Mouse (Mus musculus) cerebellum, adult 11-12 months (tissue): ENCODE measurements around the gene Cdc27.
"Not testable (repeated sequence)": the region's sequence is repeated elsewhere in the genome, so short reads cannot be mapped to it uniquely, and the experiment has no call there.

Source experiments
- DNase-seq: peaks from one replicate; pipeline ENCODE4 v3.0.0; 2022

The Cdc27 gene

DNA sequence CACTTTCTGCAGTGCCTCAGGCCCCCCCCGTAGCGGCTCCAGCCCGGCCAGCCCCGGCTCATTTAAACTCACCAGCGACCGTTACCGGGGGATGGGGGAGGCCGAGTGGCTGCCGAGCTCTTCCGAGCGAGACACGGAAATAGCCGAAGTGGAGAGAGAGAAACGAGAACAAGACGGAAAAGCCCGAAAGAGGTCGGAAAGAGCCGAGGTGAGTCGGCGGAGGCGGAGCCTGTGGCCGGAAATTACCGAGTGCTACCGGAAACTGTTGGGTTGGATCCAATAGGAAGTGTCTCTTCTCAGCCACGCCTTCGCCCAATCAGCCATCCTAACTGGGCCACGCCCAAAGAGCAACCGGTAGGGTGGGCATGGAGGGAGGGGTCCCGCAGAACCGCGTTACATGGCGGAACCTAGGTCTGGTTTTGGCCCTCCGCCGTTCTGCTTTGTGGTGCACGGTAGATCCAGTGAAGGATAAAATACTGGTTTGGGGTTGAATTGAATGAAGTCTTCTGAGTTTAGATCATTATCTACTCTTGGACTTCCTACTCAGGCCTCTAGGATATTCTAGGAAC, at the start of gene Cdc27, which contains the start of gene Myl4:
Cdc27 (minus strand) TSS at position 215 of the 569 bp plus-strand sequence.
Myl4 (plus strand) TSS at position 258 of the 569 bp plus-strand sequence.
- peak; percentile 97 for DNase-seq

DNA sequence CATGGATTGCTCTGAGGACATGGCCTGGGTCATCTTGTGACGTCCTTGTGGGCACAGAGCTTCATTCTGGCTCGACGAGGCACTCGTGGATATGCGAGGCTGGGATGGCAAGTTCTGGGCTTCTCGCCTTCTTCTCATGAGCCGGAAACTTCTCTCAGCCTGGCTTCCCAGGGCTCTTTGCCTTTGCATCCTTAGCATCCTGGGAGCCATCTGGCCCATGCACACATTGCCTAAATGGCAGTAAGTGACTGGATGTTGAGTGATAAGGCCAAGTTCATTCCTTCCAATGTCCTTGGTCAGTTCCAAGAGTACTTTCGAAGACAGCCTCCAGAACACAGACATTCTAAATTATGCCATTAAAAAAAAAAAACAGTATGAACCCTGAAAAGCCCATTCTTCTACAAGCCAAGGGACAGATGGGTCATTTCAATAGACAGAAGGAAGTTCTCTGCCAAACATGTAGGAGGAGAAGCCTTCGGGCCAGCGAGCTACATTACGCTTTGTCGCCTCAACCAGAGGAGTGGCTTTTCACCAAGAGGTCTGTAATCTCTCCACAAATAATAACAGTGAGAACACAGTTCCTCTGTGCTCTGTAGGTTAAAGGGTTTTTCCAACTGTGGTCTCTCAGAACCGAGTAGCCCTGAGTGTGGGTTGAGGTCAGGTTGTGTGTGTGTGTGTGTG, 49.0 kb upstream of the Cdc27 start:
- peak; percentile 34 for DNase-seq

DNA sequence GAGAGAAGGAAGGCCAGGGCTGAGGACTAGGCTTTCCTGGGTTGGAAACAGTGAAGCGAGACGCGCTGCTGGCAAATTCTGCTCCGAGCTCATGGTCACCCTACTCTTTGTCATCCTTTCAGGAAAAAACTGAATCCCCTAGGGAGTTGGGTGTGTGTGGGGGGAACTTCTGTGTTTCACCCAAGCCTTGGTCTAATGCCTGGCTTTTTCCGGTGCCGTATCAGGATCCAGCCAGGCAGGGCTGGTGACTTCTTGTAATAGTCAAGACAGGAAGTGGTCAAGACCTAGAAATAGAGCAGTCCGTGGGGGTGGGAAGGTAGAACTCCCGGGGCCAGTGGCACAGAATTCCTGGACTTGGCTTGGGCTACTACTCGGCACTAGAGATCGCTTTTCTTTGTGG, 45.9 kb upstream of the Cdc27 start:
- DNase-seq: no peak

DNA sequence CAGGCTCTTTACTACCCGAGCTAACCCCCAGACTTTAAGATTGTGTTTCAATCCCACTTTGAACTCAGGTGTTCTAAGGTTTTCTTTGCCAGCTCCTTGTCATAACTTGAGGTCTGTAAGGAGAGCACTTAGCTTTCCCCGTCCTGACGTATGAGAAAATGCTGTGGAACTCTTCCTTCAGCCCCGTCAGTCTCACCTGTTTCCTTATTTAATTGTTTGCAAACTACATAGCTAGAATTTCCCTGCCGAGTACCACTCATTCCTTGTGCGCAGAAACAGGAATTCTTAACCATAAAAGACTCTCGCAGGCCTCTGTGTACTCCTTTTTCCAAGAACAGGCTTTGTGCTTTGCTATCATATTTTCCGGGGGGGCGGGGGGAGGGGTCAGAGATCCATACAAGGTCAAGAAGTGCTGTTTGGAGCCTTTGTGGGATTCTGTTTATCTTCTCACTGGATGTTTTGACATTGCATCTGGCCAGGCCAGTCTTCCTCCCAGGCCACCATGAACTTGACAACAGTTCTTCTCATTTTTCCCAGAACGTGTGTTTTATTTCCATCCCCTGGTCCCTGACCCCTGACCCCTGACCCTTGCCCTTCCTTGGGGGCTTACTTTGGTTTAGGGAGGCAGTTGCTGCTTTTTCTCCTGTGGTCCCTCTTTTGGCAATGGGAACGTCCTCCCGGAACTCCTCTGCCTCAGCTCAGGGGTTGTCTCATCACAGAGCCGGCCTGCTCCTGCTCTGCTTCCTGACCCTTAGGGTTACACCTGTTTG, 41.8 kb upstream of the Cdc27 start:
- no peak for DNase-seq

DNA sequence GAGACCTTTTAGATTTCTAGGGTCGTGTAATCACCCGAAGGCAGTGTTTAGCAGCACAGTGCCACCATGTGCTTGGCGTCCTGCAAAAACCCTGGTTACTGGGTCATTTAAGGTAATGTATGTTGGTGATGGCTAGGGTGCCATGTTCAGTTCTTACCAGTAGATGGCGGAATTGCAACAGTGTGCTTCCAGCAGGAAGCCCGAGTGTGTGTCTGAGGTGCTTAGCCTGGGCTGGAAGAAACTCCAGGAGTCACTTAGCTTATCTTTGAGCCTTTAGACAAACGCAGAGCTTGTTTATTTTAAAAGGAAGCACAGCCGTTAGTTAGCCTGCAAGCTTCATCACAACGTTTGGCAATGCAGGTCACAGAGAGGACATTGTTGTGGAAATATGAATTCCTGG, 39.7 kb upstream of the Cdc27 start:
- DNase-seq: peak; percentile 70

DNA sequence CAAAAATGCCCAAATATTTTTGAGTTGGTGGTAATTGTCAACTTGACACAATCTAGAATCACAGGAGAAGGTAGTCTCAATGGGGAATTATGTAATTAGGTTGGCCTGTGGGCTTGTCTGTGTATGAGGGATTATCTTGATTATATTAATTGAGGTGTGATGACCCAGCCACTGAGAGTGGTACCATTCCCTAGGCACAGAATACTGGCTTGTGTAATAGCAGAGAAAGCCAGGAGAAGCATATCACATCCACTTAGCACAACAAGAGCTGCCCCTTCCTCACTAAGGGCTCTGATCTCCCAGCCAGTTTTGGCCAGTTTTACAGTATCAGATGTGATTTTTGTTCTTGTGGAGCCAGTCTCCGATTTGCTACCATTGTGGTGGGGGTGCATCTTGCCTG, 39.1 kb upstream of the Cdc27 start:
- no peak for DNase-seq

DNA sequence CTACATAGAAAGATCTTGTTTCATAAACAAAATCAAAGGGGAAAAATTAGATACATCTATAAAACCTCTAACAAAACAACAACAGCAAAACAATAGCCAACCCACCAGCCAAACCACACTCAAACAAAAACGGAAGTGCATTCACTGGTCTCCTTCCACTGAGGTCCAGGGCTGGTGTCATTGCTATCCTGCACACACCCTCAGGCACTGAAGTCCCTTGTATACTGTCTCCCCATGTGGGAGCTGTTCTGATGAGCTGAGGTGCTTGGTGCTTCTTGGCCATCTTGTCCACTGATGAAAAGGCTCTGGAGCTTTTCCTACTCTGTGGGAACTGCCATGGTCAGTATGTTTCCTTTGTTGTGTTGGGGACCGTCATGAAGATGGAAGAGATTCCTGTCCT, 38.1 kb upstream of the Cdc27 start:
- no peak for DNase-seq

DNA sequence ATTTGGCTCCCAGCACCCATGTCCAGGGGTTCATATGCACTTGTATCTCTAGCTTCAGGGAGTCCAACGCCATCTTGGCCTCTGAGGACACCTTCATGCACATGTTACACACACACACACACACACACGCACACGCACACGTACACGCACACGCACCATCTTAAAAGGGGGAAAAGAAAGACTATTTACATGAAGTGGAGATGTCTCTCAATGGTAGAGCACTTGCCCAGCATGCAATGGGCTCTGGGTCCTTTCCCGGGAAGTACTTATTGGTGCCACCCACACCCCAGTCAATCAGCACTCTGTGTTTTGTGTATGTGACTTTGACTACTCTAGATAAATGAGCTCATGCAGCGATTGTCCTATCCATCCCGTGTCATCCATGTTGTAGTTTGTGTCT, 37.5 kb upstream of the Cdc27 start:
- DNase-seq: no peak

DNA sequence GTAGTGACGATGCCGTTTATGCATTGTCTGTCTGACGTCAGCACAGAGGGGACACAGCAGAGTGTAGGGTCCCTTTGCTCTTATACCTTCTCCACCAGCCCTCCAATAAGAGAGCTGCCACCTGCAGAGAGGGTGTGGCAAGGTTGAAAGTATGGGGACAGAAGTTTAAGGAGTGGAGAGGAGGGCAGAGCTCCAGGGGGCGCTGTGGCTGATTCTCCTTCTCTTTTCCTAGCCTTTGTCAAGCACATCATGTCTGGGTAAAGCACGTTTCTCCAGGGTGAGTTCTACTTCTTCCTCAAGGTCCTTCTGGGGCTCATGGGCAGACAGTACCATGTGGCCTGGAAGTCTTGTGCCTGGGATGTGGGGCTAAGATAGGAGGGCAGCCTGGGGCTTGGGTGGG, 35.1 kb upstream of the Cdc27 start:
- DNase-seq: no peak

DNA sequence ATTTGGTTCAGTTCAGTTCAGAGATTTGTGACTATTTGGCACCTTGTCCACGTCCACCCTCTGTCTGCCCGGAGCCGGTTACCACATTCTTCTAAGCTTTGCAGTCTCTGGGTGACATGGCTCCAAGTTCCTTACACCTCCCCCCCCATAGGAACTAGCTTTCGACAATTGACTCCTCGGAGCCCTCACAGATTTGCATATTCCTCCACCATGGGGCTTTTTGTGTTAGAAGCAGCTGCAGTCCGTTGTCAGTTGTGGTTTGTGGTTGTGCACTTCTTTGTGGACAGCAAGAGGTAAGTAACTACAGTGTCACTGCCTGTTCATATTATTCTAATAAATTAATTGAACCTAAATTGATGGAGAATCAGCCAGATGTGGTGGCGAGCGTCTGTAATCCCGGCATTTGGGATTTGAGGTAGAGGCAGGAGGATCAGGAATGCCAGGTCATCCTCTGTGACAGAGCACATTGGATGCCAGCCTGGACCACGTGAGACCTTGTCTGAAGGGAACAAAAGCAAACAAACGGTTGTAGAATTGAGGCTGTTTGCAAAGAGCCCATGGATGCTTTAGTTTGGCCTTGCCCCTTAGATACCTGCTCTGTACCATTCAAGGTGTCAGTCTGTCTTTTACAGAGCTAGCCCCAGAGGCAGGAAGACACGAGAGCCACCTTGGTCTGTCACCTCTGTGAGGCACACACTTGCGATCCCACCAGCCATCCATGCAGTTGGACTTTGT, 32.4 kb upstream of the Cdc27 start:
- DNase-seq: no peak

DNA sequence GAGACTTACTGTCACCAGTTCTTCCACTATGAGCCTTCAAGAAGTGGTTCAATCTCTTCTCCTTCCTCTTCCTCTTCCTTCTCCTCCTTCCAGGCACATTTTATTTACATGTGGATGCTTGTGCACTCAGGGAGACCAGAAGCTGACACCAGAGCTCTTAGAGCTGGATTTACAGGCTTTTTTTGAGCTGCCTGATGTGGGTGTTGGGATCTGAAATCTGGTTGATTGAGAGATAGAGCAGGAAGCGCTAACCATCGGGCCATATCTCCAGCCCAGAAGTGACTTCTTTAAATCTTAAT, 31.8 kb upstream of the Cdc27 start:
- DNase-seq: no peak

DNA sequence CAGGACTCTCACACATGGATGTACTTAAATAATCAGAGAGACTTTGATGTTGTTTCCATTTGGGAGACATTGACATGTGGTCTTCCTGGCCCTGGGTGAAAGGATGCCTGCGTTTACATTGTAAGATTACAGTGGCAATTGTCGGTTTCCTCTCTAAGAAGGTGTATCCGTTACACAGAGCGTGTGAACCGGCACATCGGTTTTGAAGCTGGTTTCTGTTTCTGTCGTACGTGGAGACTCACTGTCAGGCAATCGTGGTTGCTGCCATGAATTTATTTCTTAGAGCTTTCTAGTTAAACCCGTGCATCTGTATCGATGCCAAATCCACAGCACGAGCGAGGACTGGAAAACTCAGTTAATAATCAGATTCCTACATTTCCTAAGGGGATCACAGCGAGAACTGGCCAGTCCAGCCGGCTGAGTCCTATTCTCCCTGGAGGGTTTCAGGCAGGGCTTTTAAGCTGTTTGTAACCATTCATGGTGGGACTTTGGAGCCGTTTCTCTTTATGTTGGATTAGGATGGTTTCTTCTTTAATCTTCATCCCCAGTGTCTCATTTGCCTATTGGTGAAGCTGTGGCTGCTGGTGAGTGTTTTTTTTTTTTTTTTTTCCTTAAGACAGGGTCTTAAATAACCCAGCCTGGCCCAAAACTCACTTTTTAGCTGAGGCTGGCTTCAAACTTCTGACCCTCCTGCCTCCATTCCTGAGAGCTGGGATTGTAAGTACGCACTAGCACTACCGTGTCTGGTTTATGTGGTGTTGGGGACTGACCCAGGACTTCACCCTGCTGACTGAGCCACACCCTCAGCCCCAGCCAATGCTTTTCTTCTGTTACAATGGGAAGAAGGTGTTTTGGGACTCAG, 31.3 kb upstream of the Cdc27 start:
- DNase-seq: no peak

DNA sequence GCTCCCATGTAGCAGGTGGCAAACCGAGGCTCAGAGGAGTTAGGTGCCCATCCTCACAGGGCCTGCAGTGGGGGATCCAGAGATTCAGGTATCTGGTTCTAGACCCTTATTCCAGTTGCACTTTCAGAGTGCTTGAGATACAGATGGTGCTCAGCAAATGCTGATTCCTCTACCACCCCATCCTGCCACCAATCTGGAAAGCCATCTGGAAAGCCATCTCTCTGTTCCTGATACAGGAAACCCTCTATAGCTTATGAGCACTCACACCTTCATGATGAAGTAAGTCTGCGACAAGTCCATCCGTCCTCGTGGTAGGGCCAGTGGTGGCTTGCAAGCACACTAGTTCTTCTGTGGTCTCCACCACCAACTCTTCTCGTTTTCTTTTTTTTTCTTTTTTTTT, 30.2 kb upstream of the Cdc27 start:
- DNase-seq: no peak

DNA sequence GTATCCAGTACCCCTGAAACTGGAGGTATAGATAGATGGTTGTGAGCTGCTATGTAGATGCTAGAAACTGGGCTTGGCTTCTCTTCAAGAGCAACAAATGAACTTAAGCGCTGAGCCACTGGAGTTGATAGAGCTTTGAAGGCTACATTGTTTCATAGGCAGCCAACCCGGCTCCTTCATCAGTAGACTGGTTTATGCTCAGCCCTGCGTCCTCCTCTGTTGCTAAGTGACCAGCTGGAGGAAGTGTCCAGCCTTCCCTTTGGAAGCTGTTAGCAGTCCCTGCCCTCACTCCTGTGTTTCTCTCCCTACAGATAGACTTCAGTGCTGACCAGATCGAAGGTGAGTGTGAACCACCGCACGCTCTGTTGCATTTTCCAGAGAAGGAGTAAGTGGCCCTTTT, 29.7 kb upstream of the Cdc27 start:
- DNase-seq: no peak

DNA sequence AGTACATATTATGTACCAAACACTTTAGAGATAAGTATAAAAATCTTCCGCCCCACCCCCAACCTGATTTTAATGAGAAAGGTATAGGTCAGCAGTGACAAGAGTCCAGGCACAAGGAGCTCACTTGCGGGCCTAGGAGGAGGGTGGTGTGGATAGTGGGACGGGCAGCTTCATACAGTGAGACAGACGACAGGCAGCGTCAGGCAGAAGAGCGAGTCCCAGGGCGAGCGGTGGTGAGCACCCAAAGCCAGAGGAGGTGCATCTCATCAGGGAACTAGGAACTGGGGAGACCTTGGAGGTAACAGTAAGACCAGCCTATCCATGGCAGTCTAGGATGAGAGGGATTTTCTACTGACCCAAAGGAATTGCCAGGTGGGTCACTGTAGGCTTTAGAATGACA, 29.2 kb upstream of the Cdc27 start:
- DNase-seq: no peak

DNA sequence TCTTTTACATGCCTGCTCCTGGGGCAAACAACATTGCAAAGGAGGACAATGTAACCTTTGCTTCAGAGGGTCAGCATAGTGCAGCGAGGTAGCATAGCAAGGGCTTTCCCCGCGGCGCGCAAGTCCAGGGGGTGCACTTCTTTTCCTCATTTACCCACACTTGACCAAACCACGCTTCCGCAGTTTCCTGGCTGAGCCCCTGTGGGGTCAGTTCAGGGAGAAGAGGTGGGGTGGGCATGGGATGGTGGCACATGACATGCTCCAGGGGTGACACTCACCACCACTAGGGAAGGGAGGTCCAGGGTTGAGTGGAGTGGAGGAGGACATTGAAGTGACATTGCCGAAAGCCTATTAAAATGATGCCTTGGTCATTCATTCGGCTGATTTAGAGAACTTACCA, 28.7 kb upstream of the Cdc27 start:
- DNase-seq: no peak

DNA sequence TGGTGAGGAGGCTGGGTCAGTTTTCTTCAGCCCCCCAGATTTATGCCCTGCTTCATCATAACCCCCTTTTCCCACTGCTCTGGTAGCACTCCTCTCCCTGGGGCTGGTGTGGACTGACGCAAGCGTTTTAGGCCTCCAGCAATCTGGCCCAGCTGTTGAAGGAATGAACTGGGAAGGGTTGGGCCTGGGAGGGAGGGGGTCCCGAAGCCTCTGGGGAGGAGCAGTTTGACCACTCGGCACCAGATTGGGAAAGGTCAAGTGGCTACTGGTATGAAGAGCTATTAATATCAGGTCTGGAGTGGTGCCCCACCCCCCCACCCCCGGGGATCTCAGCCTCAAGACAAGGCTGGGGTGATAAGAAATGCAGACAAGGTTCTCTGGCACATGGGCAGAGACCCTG, 27.7 kb upstream of the Cdc27 start:
- no peak for DNase-seq

DNA sequence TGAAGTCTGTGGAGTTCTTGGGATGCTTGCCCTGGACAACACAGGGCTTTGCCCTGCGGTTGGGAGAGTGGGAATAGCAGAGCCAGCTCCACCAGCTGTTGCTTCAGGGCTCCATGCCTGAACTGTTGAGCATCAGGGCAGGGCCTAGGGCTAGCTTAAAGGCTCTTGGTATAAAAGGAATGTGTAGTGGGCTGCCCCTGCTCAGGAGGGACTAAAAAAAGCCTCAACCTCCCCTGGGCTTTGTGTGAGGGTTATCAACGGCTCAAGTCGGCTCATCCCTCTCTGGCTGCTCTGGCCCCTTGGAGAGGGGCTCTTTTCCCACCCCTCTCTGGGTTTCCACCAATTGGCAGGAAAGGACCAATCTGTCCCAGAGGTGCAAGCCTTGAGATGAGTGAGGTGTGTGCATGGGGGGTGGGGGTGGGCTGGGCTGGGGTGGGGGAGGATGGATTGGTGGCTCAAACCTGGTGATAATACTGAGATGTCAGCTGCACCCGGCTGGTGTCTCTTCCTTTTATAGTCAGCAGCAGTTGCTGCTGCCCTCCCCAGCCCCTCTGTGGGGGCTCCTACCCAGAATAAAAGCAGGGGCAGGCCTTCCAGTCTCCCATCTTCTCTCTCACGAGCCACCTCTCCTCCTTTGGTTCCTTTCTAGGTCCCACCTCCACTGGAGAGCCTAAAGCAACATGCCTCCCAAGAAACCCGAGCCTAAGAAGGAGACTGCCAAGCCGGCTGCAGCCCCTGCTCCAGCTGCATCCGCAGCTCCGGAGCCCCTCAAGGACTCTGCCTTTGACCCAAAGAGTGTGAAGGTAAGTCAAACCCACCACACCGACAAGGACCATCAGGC, 26.6 kb upstream of the Cdc27 start:
- no peak for DNase-seq

DNA sequence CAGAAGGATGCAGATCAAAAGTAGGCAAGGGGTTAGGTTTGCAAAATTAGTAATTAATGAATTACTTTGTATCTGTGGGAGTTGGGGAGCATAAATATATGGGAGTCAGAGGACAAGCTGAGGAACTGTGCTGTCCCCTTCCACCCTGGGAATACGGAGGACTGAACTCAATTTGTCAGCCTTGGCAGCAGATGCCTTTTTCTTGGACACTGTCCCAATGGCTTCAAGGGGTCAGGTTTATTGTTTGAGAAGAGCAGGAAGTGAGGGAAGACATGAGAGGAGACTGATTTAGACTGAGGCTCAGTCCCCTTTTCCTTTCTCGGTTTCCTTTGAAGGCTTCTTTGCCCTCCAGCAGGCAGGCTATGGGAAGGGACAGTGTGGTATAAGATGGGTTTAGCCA, 22.1 kb upstream of the Cdc27 start:
- no peak for DNase-seq

DNA sequence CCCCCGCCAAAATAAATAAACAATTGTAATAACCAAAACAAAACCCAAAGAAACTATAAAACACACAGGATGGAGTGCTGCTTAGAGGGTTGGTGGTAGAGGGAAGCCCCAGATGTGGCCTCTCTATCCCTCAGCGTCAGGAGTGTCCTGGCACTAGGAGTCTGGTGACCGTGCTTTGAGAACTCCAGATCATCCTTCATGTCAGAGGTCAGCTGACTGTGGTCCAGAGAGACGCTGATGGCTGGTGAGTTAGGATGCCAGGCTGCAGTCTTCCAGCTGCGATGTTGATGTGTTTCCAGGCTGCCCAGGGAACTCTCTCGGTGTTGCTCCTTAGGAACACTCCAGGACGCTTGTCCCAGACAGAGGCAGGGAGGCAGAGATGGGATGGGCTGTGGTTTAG, 21.7 kb upstream of the Cdc27 start:
- no peak for DNase-seq

DNA sequence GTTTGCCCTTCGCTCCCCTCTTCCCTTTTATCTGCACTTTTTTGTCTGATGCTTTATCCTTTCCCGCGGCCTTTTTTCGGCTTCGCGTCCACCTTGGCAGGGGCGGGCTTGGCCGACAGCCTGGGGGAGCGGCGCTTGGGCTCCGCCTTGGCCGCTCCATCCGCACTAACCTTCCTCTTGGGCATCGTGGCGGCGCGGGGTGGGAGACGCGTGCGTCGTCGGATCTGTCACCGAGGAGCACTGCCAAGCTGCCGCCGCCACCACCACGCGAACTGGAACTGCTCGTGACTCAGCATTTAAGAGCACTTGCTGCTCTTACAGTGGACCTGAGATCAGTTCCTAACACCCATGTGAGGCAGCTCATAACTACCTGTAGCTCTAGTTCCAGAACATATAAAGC, 21.0 kb upstream of the Cdc27 start:
- peak; percentile 9 for DNase-seq

DNA sequence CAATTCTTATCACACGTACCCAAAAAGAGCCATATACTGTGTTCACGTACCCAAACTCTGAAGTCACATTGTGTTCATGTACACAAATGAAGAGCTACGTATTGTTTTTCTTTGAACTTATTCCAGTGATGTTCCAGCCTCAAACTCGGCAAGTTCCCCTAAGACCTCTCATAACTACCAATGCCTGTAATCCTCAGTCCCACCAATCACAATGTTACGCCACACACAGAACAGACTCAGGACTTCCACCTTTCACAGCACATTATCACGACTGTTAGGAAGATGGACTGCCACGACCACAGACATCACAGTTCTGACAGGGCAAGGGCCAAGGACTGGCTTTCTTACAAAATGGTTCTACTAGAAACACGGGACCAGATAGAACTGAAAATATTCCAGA, 20.1 kb upstream of the Cdc27 start:
- DNase-seq: not testable (repeated sequence)
